Mouse (Mus musculus) bone marrow, adult 2 months (tissue): ENCODE results near the gene Myo10.

Experiments used
- CTCF ChIP-seq: fragments of 200-500 bp; IDR thresholded peaks from 2 replicates; pipeline ENCODE4 v1.5.1; 2011; ENCODE audit warnings: low read length, control low read depth; ENCODE audit not compliant: control insufficient read depth, insufficient read depth
- POLR2A ChIP-seq: fragments of 200-500 bp; IDR thresholded peaks from 2 replicates; pipeline ENCODE4 v1.6.1; 2011; ENCODE audit warnings: low read depth, mild to moderate bottlenecking, control low read depth, low read length, borderline replicate concordance; ENCODE audit not compliant: control insufficient read depth

- TF ChIP-seq POLR2A (no peak), CTCF (no peak)
Observed at GRCm38 (mm10) chr15:25758037-25758436, 135.7 kb downstream of the Myo10 start.
